Mouse (Mus musculus) hindbrain, embryonic 12.5 days (tissue): ENCODE measurements around the gene Dnaic2. TPM values are rescaled to one million over a fixed set of nuclear protein-coding genes. Genes with fewer than 3 reads are reported as not detected.

Experiments
- ATAC-seq: fragments of 200-750 bp; cut with Nextera tagmentation; 2 replicates; pipeline ENCODE4 v1.8.0; 2017; ENCODE audit warnings: moderate TSS enrichment; ENCODE audit not compliant: low FRiP score
- H3K27ac ChIP-seq: fragments of 300-500 bp; sonication (generic); 2 replicates; pipeline ENCODE4 v1.5.1; 2016; ENCODE audit warnings: mild to moderate bottlenecking
- H3K27me3 ChIP-seq: fragments of 300-500 bp; sonication (generic); 2 replicates; pipeline ENCODE4 v1.6.1; 2016; ENCODE audit warnings: mild to moderate bottlenecking
- H3K36me3 ChIP-seq: fragments of 300-500 bp; sonication (generic); 2 replicates; pipeline ENCODE4 v1.6.1; 2016; ENCODE audit warnings: mild to moderate bottlenecking
- H3K4me1 ChIP-seq: fragments of 300-500 bp; sonication (generic); 2 replicates; pipeline ENCODE4 v1.6.1; 2016
- H3K4me2 ChIP-seq: fragments of 300-500 bp; sonication (generic); replicated peaks from 2 replicates; pipeline ENCODE4 v1.6.1; 2016; ENCODE audit warnings: mild to moderate bottlenecking
- H3K4me3 ChIP-seq: fragments of 300-500 bp; sonication (generic); 2 replicates; pipeline ENCODE4 v1.5.1; 2016; ENCODE audit warnings: mild to moderate bottlenecking
- H3K9ac ChIP-seq: fragments of 300-500 bp; sonication (generic); 2 replicates; pipeline ENCODE4 v1.6.1; 2016; ENCODE audit warnings: mild to moderate bottlenecking, moderate library complexity
- H3K9me3 ChIP-seq: fragments of 300-500 bp; sonication (generic); replicated peaks from 2 replicates; pipeline ENCODE4 v1.6.1; 2016; ENCODE audit warnings: mild to moderate bottlenecking
- WGBS: fragments of 180-500 bp; shearing (Covaris S2); methylation state at CpG from one replicate; pipeline ENCODE4 v1.1.7; 2016; 5-methylcytosine and 5-hydroxymethylcytosine counted together
- polyA plus RNA-seq: library from polyadenylated mRNA; unstranded; fragments of >200 nt; fragmentation: Nextera tagmentation; extraction: Ambion mirVana; gene quantifications from 2 replicates; pipeline ENCODE4 v1.2.1, GENCODE M21; 2016

Dnaic2 gene
- polyA plus RNA-seq, 1 experiment from 2014 or later: 3.3 TPM

DNA sequence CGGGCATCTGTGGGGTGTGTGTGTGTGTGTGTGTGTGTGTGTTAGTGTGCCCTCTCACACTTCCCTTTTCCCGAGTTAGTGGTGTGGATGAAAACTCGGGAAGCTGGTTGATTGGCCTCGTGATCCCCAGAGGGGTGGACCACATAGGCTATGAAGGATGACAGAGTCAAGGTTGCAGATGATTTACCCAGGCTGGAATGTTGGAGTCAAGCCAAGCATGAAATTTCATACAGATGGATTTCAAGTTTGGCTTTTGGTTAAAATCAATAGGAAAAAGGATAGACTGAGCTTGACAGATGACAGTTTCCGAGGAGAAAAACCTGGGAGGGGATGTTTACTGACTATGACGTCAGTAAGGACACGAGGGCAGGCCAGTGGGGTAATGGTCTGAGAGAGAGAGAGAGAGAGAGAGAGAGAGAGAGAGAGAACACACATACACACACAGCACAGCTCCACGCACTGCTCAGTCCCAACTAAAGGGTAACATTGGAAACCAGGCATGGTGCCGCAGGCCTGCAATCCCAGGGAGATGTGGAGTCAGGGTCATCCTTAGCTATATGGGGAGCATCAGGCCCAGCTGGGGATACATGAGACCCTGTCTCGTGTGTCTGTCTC lies 39.5 kb upstream of the Dnaic2 start:
- ATAC-seq: no peak
- Histone ChIP-seq H3K9me3 (no peaks in the 10 kb centered on the region), H3K27me3 (no peaks in the 10 kb centered on the region), H3K36me3 (0 out of 2 replicates have a peak, but pooled peaks cover 6% of the 10 kb centered on the region), H3K4me2 (no peak overlapping the region), H3K9ac (no peak overlapping the region), H3K27ac (peak overlapping the region; percentile 57; the same call in 1 of the 2 replicates), H3K4me3 (no peak overlapping the region), H3K4me1 (peaks cover 27% of the 10 kb centered on the region)
- 49% methylated on average over 10 of the region's 10 CpGs for WGBS

DNA sequence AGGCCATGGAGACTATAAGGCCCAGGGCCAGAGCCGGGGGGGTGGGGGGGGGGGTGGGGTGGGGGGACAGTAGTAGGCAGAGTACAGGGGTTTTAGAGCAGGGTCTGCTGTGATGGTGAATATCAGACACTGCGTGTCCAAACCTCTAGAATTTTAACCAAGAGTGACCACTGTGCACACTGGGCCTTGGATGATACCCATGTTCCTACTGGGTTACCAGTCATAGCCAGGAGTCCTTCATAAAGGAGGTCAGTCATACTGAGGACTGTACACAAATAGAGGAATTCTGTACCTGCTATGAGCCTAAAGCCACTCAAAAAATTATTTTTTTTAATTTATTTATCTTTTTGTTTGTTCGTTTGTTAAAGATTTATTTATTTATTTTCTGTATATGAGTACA lies 38.5 kb upstream of the Dnaic2 start:
- Histone ChIP-seq H3K27ac (no peak overlapping the region), H3K4me1 (peaks cover 27% of the 10 kb centered on the region), H3K27me3 (no peaks in the 10 kb centered on the region), H3K9me3 (no peaks in the 10 kb centered on the region), H3K36me3 (0 out of 2 replicates have a peak, but pooled peaks cover 6% of the 10 kb centered on the region), H3K4me2 (no peak overlapping the region), H3K9ac (no peak overlapping the region), H3K4me3 (no peak overlapping the region)
- 81% methylated on average over 3 of the region's 3 CpGs for WGBS
- ATAC-seq: no peak

GRCm38 (mm10) chr11:114690192-114690591 lies 37.0 kb upstream of the Dnaic2 start:
- no peak overlapping the region for H3K27ac ChIP-seq
- H3K36me3 ChIP-seq: peaks cover 13% of the 10 kb centered on the region; the same call in 1 of the 2 replicates
- 90% methylated on average over 15 of the region's 15 CpGs for WGBS
- H3K4me3 ChIP-seq: no peak overlapping the region
- no peak for ATAC-seq
- H3K4me2 ChIP-seq: no peak overlapping the region
- no peak overlapping the region for H3K9ac ChIP-seq
- peaks cover 15% of the 10 kb centered on the region; the same call in 1 of the 2 replicates for H3K4me1 ChIP-seq
- no peaks in the 10 kb centered on the region for H3K9me3 ChIP-seq
- no peaks in the 10 kb centered on the region for H3K27me3 ChIP-seq

DNA sequence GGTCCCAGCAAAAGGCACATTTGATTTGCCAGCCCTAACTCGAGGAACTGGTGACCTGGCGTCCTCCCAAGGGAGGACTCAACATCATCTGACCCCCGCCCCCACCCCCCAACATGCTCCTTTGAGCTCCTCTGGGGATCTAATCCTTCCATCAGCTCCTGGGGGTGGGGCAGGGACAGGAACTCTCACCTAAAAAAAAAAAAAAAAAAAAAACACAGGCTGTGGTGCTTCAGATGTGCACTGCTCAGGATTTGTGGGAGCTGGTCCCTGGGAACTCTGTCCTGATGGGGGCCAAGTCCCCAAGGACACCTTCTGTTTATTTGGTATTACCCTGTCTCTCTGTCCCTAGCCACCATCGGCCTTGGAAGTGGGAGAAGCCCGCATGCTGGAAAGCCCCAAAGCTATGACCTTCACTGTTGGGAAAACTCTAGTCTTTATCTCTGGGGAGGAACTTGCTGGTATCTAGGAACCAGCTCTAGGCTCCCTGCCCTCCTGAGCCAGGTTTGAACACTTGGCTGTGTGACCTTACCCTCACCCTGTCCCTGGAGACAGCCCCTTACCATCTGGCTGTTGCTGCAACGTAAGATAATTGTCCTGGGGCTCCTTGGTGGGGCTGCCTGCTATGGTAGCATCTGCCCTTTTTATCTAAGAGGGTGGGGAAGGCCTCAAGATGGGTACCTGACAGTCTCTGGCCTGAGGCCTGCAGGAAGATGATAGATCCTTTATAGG lies 35.6 kb upstream of the Dnaic2 start:
- H3K27ac ChIP-seq: no peak overlapping the region
- H3K9me3 ChIP-seq: no peaks in the 10 kb centered on the region
- ATAC-seq: no peak
- no peak overlapping the region for H3K4me2 ChIP-seq
- no peaks in the 10 kb centered on the region for H3K27me3 ChIP-seq
- no peak overlapping the region for H3K4me3 ChIP-seq
- peaks cover 16% of the 10 kb centered on the region; the same call in 1 of the 2 replicates for H3K36me3 ChIP-seq
- H3K9ac ChIP-seq: no peak overlapping the region
- WGBS: 65% methylated on average over 6 of the region's 6 CpGs
- H3K4me1 ChIP-seq: peaks cover 15% of the 10 kb centered on the region; the same call in 1 of the 2 replicates

- Histone ChIP-seq H3K4me1 (peaks cover 13% of the 10 kb centered on the region; the same call in 1 of the 2 replicates), H3K4me3 (no peak overlapping the region), H3K36me3 (peaks cover 19% of the 10 kb centered on the region; the same call in 1 of the 2 replicates), H3K9ac (no peak overlapping the region), H3K27ac (no peak overlapping the region), H3K27me3 (no peaks in the 10 kb centered on the region), H3K9me3 (no peaks in the 10 kb centered on the region), H3K4me2 (no peak overlapping the region)
- ATAC-seq: no peak
- 43% methylated on average over 7 of the region's 7 CpGs for WGBS
Observed at GRCm38 (mm10) chr11:114692601-114693000, 34.6 kb upstream of the Dnaic2 start.

DNA sequence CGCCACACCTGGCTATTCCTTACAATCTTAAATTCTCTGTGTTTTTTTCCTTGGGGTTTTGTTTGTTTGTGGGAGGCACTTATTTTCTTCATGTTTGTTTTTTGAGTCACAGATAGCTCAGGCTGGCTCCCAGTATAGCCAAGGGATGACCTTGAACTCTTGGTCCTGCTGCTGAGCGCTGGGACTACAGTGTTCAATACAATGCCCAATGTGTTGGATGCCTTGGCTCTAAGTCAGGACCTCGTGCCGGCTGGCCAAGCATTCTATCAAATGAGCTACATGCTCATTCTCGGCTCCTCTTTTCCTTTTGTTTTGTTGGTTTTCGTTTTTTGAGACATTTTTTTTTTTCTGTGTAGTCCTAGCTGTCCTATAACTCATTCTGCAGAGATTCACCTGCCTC lies 33.8 kb upstream of the Dnaic2 start:
- Histone ChIP-seq H3K9ac (no peak overlapping the region), H3K9me3 (no peaks in the 10 kb centered on the region), H3K4me3 (no peak overlapping the region), H3K27ac (no peak overlapping the region), H3K27me3 (no peaks in the 10 kb centered on the region), H3K4me1 (peaks cover 9% of the 10 kb centered on the region; the same call in 1 of the 2 replicates), H3K36me3 (peaks cover 19% of the 10 kb centered on the region; the same call in 1 of the 2 replicates), H3K4me2 (no peak overlapping the region)
- ATAC-seq: no peak
- WGBS: 92% methylated on average over 6 of the region's 6 CpGs

DNA sequence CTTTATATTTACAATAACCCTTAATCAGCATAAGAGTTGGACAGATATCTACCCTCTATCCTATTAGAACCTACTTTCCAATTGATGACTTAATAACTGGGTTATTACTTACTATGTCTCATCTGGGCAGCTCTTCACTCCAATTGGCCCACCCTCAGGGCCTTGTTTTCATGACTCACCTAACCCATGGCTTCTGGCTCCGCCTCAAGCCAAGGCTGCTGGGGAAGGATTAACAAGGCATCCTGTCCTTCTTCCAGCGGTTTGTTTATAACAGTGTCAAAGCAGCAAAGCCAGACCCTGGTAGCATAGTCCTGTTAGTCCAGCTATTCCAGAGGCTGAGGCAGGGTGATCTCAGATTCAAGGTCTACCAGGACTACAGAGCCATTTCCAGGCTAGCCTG lies 32.8 kb upstream of the Dnaic2 start:
- WGBS: 95% methylated on average over 2 of the region's 2 CpGs
- Histone ChIP-seq H3K4me3 (no peak overlapping the region), H3K27ac (no peak overlapping the region), H3K36me3 (peaks cover 19% of the 10 kb centered on the region; the same call in 1 of the 2 replicates), H3K27me3 (no peaks in the 10 kb centered on the region), H3K9me3 (no peaks in the 10 kb centered on the region), H3K4me2 (no peak overlapping the region), H3K9ac (no peak overlapping the region), H3K4me1 (peaks cover 9% of the 10 kb centered on the region; the same call in 1 of the 2 replicates)
- no peak for ATAC-seq

DNA sequence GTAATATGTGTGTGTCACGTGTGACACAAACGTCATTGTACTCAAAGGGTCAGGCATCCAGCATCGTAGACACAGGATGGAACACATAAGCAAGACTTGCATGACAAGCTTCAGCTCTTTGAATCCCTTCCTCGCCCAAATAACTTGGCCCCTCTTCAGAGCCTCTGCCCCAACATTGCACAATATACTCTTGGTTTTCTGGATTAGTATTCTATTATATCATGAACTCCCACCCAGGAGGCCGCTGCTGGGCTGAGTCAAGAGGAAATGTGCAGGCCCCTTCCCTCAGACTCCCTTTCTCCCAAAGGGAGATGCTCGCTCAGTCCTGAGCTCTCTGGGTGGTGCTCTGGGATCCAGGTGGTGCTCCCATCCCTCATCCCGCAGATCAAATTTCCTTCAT lies 28.7 kb upstream of the Dnaic2 start:
- Histone ChIP-seq H3K4me3 (no peak overlapping the region), H3K27me3 (no peaks in the 10 kb centered on the region), H3K4me1 (peaks cover 3% of the 10 kb centered on the region), H3K36me3 (peaks cover 16% of the 10 kb centered on the region; the same call in 1 of the 2 replicates), H3K27ac (no peak overlapping the region), H3K9me3 (no peaks in the 10 kb centered on the region), H3K9ac (no peak overlapping the region), H3K4me2 (no peak overlapping the region)
- WGBS: 91% methylated on average over 7 of the region's 7 CpGs
- no peak for ATAC-seq

DNA sequence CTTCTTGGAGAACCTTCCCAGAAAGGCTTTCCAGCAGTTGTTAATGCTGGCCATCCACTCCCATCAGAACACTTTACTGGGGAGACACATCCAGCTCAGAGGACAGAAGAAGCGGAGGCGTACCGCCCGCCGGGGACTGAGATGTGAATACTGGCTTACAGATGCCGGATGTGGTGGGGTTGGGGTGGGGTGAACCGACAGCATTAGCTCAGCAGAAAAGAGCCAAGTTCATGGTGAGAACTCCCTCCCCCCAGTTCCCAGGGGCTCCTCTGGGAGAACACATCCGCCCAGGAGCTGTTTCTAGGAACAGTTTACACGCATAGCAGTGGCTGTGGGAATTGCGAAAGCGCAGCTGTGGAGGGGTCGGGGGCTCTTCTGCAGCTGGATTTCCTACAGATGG lies 27.7 kb upstream of the Dnaic2 start:
- ATAC-seq: no peak
- 83% methylated on average over 12 of the region's 12 CpGs for WGBS
- Histone ChIP-seq H3K4me1 (peaks cover 13% of the 10 kb centered on the region), H3K4me2 (no peak overlapping the region), H3K9ac (no peak overlapping the region), H3K27me3 (no peaks in the 10 kb centered on the region), H3K36me3 (peaks cover 15% of the 10 kb centered on the region; the same call in 1 of the 2 replicates), H3K27ac (no peak overlapping the region), H3K4me3 (no peak overlapping the region), H3K9me3 (no peaks in the 10 kb centered on the region)

- H3K4me2 ChIP-seq: no peak overlapping the region
- H3K9me3 ChIP-seq: no peaks in the 10 kb centered on the region
- H3K27ac ChIP-seq: 0 out of 2 replicates have a peak overlapping the region, but pooled peaks have one; percentile 76
- no peak overlapping the region for H3K4me3 ChIP-seq
- peaks cover 19% of the 10 kb centered on the region for H3K4me1 ChIP-seq
- H3K36me3 ChIP-seq: 0 out of 2 replicates have a peak, but pooled peaks cover 5% of the 10 kb centered on the region
- no peak for ATAC-seq
- H3K27me3 ChIP-seq: no peaks in the 10 kb centered on the region
- 92% methylated on average over 15 of the region's 15 CpGs for WGBS
- H3K9ac ChIP-seq: no peak overlapping the region
Observed at GRCm38 (mm10) chr11:114702311-114702995, 24.8 kb upstream of the Dnaic2 start.

- Histone ChIP-seq H3K4me3 (no peak overlapping the region), H3K36me3 (0 out of 2 replicates have a peak, but pooled peaks cover 9% of the 10 kb centered on the region), H3K27ac (peak overlapping the region; percentile 76; the same call in 1 of the 2 replicates), H3K4me1 (peaks cover 19% of the 10 kb centered on the region), H3K9me3 (no peaks in the 10 kb centered on the region), H3K27me3 (no peaks in the 10 kb centered on the region), H3K4me2 (no peak overlapping the region), H3K9ac (no peak overlapping the region)
- WGBS: 84% methylated on average over 6 of the region's 6 CpGs
- no peak for ATAC-seq
Observed at GRCm38 (mm10) chr11:114702996-114703361, 24.2 kb upstream of the Dnaic2 start.
